Comparison of ENCODE assay signal across 9 mouse cellular contexts in genomic region chr10:94584851-94585359, GRCm38 (mm10).
DNase-seq lines count a peak whose midpoint lies in the region; ATAC-seq and TF ChIP-seq lines count a peak whose summit lies in the region.
"Had no signal": no experiment of that assay in that cellular context is flagged by ENCODE, and none has a peak within 500 bp of the region (broad histone marks: within the 10 kb centered on the region; RNA-seq: fewer than 3 reads in every experiment).

No protein-coding gene starts in this region.

- H3K4me2 ChIP-seq in stomach, embryonic 14.5 days (replicated peaks; ENCODE audit: low read depth, low read length): 0 out of 2 replicates have a peak overlapping the region, but pooled peaks have one; percentile 14
- no peak overlapping the region for H3K4me2 ChIP-seq in stomach, postnatal 0 days (replicated peaks; ENCODE audit: low read depth)

- no peaks in the 10 kb centered on the region for H3K9me3 ChIP-seq in stomach, embryonic 14.5 days (ENCODE audit: control insufficient read depth, low read depth, low read length)
- H3K9me3 ChIP-seq in stomach, postnatal 0 days (ENCODE audit: control insufficient read depth, low read length): no peaks in the 10 kb centered on the region

- DNase-seq in cerebellum, postnatal 14 days: peak; percentile 25
- no peak for DNase-seq in cerebellum, adult 11 months
- no peak for DNase-seq in stomach, postnatal 0 days (ENCODE audit: low spot score)
- DNase-seq in left cerebral cortex, postnatal 36 days (ENCODE audit: low spot score in 2 of 2): peak; percentile 23 to 25
- no peak for DNase-seq in urinary bladder, postnatal 25 days (ENCODE audit: low spot score)
- no peak for DNase-seq in heart, postnatal 25 days (ENCODE audit: low spot score)
- DNase-seq in gastrocnemius, postnatal 25 days: no peak
- DNase-seq: lung, adult 2 months had no signal

- H3K4me1 ChIP-seq in stomach, embryonic 14.5 days (ENCODE audit: control insufficient read depth, insufficient read depth, low read length): no peaks in the 10 kb centered on the region
- H3K4me1 ChIP-seq in stomach, postnatal 0 days (replicated peaks; ENCODE audit: control insufficient read depth, insufficient read depth): no peaks in the 10 kb centered on the region

- H3K9ac ChIP-seq in stomach, embryonic 14.5 days (replicated peaks; ENCODE audit: low read depth, low read length): no peak overlapping the region
- H3K9ac ChIP-seq in stomach, postnatal 0 days (ENCODE audit: low read length): no peak overlapping the region

- WGBS in stomach, embryonic 14.5 days: 58% methylated on average over 17 of the region's 17 CpGs
- WGBS in stomach, postnatal 0 days: 59% methylated on average over 17 of the region's 17 CpGs

- no peak overlapping the region for H3K27ac ChIP-seq in stomach, embryonic 14.5 days (ENCODE audit: low read length)
- H3K27ac ChIP-seq in stomach, postnatal 0 days (replicated peaks): no peak overlapping the region

- no peaks in the 10 kb centered on the region for H3K36me3 ChIP-seq in stomach, embryonic 14.5 days (ENCODE audit: control insufficient read depth, insufficient read depth, low read length)
- peaks cover 7% of the 10 kb centered on the region; the same call in 1 of the 2 replicates for H3K36me3 ChIP-seq in stomach, postnatal 0 days (ENCODE audit: control insufficient read depth, insufficient read depth, low read length)

- no peak for TF ChIP-seq CTCF in stomach, postnatal 0 days (IDR thresholded peaks at IDR 0.05; ENCODE audit: low read depth)

- no peak for TF ChIP-seq EP300 in stomach, postnatal 0 days (optimal IDR thresholded peaks at IDR 0.05)

- no peaks in the 10 kb centered on the region for H3K27me3 ChIP-seq in stomach, embryonic 14.5 days (ENCODE audit: control insufficient read depth, insufficient read depth, low read length)
- no peaks in the 10 kb centered on the region for H3K27me3 ChIP-seq in stomach, postnatal 0 days (ENCODE audit: control insufficient read depth, insufficient read depth, low read length)

- ATAC-seq in stomach, embryonic 14.5 days (ENCODE audit: insufficient number of reproducible peaks, insufficient read depth, low FRiP score, low read depth): no peak
- ATAC-seq in stomach, postnatal 0 days (ENCODE audit: low FRiP score, low TSS enrichment): no peak

- H3K4me3 ChIP-seq in stomach, embryonic 14.5 days (ENCODE audit: low read depth, low read length): no peak overlapping the region
- H3K4me3 ChIP-seq in stomach, postnatal 0 days (ENCODE audit: low read depth, low read length): no peak overlapping the region

- intact Hi-C loops in left cerebral cortex, postnatal 36 days (cut with DNase I): loop anchor here (5.0 kb wide), 1 partner anchor 68 kb away; no protein-coding TSS in a partner anchor
- intact Hi-C loops in heart, postnatal 25 days (cut with DNase I): no loop called here

Comparison
In these comparisons a context has a peak if more than half of its experiments do, and no peak if none do; other contexts are left out.
1. DNase-seq: peak in cerebellum, postnatal 14 days (2 of 2) and left cerebral cortex, postnatal 36 days (2 of 2); none in cerebellum, adult 11 months (single experiment), stomach, postnatal 0 days (single experiment), urinary bladder, postnatal 25 days (single experiment), heart, postnatal 25 days (single experiment) and gastrocnemius, postnatal 25 days (single experiment).